ENCODE assay signal across 26 mouse cellular contexts in genomic region chr11:80858065-80858464, GRCm38 (mm10). TPM values are rescaled to one million over a fixed set of nuclear protein-coding genes. Genes with fewer than 3 reads are reported as not detected.
"Had no signal": no experiment of that assay in that cellular context is flagged by ENCODE, and none has a peak within 500 bp of the region (broad histone marks: within the 10 kb centered on the region; RNA-seq: fewer than 3 reads in every experiment).

TSS of gene Spaca3 (plus strand) at chr11:80858365.

- H3K27me3 ChIP-seq: midbrain, embryonic 12.5 days; neural tube, embryonic 15.5 days had no signal

- H3K9me3 ChIP-seq: midbrain, embryonic 10.5 days; midbrain, embryonic 12.5 days; neural tube, embryonic 13.5 days; neural tube, embryonic 15.5 days had no signal

- ATAC-seq: midbrain, embryonic 16.5 days had no signal

- H3K4me2 ChIP-seq: lung, embryonic 14.5 days; midbrain, embryonic 12.5 days; neural tube, embryonic 13.5 days; neural tube, embryonic 15.5 days had no signal

- H3K27ac ChIP-seq: liver, embryonic 14.5 days; midbrain, embryonic 10.5 days; midbrain, embryonic 12.5 days; neural tube, embryonic 13.5 days; neural tube, embryonic 15.5 days had no signal

- H3K36me3 ChIP-seq: midbrain, embryonic 10.5 days; midbrain, embryonic 12.5 days; neural tube, embryonic 13.5 days; neural tube, embryonic 15.5 days had no signal

- H3K9ac ChIP-seq: liver, embryonic 14.5 days; lung, embryonic 14.5 days; midbrain, embryonic 12.5 days; neural tube, embryonic 13.5 days; neural tube, embryonic 15.5 days had no signal

- DNase-seq: lung, adult 18-20 months; lung, embryonic 14.5 days; lung, postnatal 10 days; lung, postnatal 4 days; midbrain, embryonic 14.5 days; retina, postnatal 1 day; right cerebral cortex, adult 18-20 months; right cerebral cortex, postnatal 25 days; right cerebral cortex, postnatal 4 days; spleen, adult 18-20 months; thymus, adult 2 months; thymus, postnatal 25 days; thymus, postnatal 4 days had no signal

- H3K4me3 ChIP-seq: midbrain, embryonic 10.5 days; midbrain, embryonic 12.5 days; myocyte; neural tube, embryonic 13.5 days; neural tube, embryonic 15.5 days had no signal

RNA-seq across cellular contexts. Expression of gene Spaca3, which starts in this region (rescaled TPM):
- polyA plus RNA-seq: liver, embryonic 16.5 days; lung, embryonic 14.5 days; lung, embryonic 16.5 days; midbrain, embryonic 10.5 days; midbrain, embryonic 12.5 days; midbrain, embryonic 14.5 days; midbrain, embryonic 16.5 days; myocyte; neural tube, embryonic 11.5 days; neural tube, embryonic 13.5 days; neural tube, embryonic 15.5 days; small intestine, adult 2 months; stomach, embryonic 14.5 days; urinary bladder, adult 2 months had no signal
